In the genomic region with DNA sequence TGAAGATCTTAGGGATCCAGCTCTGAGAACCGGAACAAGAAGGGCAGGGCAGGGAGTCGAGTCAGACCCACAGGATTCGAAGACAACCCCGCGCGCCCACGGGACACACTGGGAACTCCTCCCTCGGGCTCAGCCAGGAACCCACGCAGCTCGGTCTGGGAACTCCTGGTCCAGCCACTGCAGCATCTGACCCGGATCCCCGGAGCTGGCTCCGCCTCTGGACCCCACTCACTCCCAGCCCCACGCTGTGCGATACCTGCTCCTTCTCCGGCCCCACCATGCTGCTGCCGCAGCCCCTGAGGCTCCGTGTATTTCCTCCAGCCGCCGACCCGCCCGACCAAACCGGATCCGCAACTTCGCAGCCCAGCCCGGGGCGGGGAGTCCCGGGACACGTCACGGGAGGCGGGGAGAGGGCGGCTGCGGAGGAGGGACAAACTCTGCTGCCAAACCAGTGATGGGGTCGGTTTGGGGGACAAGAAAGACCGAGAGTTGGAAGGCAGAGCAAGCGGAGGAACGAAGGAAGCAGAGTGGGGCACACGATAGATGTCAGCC, we compare ENCODE assay signal across 8 mouse cellular contexts. TPM values are rescaled to one million over a fixed set of nuclear protein-coding genes. Genes with fewer than 3 reads are reported as not detected.
A peak's percentile ranks its signal among the peaks of the same experiment; 100 is the strongest.
DNase-seq lines count a peak whose midpoint lies in the region; ATAC-seq and TF ChIP-seq lines count a peak whose summit lies in the region.

A gene (minus strand): TSS at position 350 of the 552 bp plus-strand sequence.

- no peaks in the 10 kb centered on the region for H3K27me3 ChIP-seq in embryonic facial prominence, embryonic 12.5 days
- H3K27me3 ChIP-seq in heart, adult 2 months (ENCODE audit: control insufficient read depth, insufficient read depth, low read length) = no peaks in the 10 kb centered on the region
- no peaks in the 10 kb centered on the region for H3K27me3 ChIP-seq in kidney, adult 2 months (replicated peaks; ENCODE audit: control insufficient read depth, insufficient read depth, low read length)
- H3K27me3 ChIP-seq in midbrain, postnatal 0 days (ENCODE audit: insufficient read depth, low read length) = no peaks in the 10 kb centered on the region

- peak within 1 kb of the TSS; percentile 78 for H3K4me2 ChIP-seq in embryonic facial prominence, embryonic 12.5 days (replicated peaks)
- peak within 1 kb of the TSS; percentile 91 for H3K4me2 ChIP-seq in midbrain, postnatal 0 days (ENCODE audit: low read depth, low read length, poor library complexity, severe bottlenecking)

- H3K9ac ChIP-seq in embryonic facial prominence, embryonic 12.5 days = peak within 1 kb of the TSS; percentile 54
- peak within 1 kb of the TSS; percentile 88 for H3K9ac ChIP-seq in heart, adult 2 months (ENCODE audit: low read depth, low read length)
- peak within 1 kb of the TSS; percentile 71 for H3K9ac ChIP-seq in midbrain, postnatal 0 days (replicated peaks; ENCODE audit: low read length, poor library complexity, severe bottlenecking)

- DNase-seq in 3134 (ENCODE audit: extremely low read depth, insufficient read length, low spot score) = peak; percentile 85
- peak; percentile 92 for DNase-seq in adrenal gland, postnatal 10 days
- DNase-seq in heart, adult 2 months = peak; percentile 92 to 96
- peak; percentile 86 for DNase-seq in kidney, adult 2 months
- DNase-seq in liver = peak; percentile 72
- peak; percentile 75 for DNase-seq in midbrain, postnatal 0 days (ENCODE audit: low spot score)
- peak; percentile 68 to 86 for DNase-seq in spleen, postnatal 4 days (ENCODE audit: low spot score in 2 of 2)

- peak within 1 kb of the TSS; percentile 51 for H3K4me3 ChIP-seq in embryonic facial prominence, embryonic 12.5 days
- peak within 1 kb of the TSS; percentile 98 for H3K4me3 ChIP-seq in heart, adult 2 months
- peak within 1 kb of the TSS; percentile 70 for H3K4me3 ChIP-seq in kidney, adult 2 months (ENCODE audit: insufficient read depth, low read depth, low read length)
- H3K4me3 ChIP-seq in midbrain, postnatal 0 days (ENCODE audit: low read depth, low read length) = peak within 1 kb of the TSS; percentile 60

- no peaks in the 10 kb centered on the region for H3K79me2 ChIP-seq in heart, adult 2 months (replicated peaks; ENCODE audit: control insufficient read depth, insufficient read depth, low read length)

- peak; percentile 78 for TF ChIP-seq POLR2A in heart, adult 2 months (IDR thresholded peaks at IDR 0.05; ENCODE audit: insufficient read depth, low read depth, low read length)
- peak; percentile 21 for TF ChIP-seq POLR2A in kidney, adult 2 months (IDR thresholded peaks at IDR 0.05; ENCODE audit: low read depth, low read length)

- 0 out of 2 replicates have a peak, but pooled peaks have one; percentile 16 for TF ChIP-seq EP300 in heart, adult 2 months (IDR thresholded peaks at IDR 0.05; ENCODE audit: insufficient read depth, low read depth, low read length)

- peak within 1 kb of the TSS; percentile 81 for H3K27ac ChIP-seq in embryonic facial prominence, embryonic 12.5 days
- H3K27ac ChIP-seq in heart, adult 2 months = peak within 1 kb of the TSS; percentile 87
- peak within 1 kb of the TSS; percentile 74 for H3K27ac ChIP-seq in kidney, adult 2 months (ENCODE audit: insufficient read depth, low read depth, low read length)
- H3K27ac ChIP-seq in midbrain, postnatal 0 days (ENCODE audit: low read depth, low read length) = peak within 1 kb of the TSS; percentile 80

- H3K36me3 ChIP-seq in embryonic facial prominence, embryonic 12.5 days = no peaks in the 10 kb centered on the region
- H3K36me3 ChIP-seq in heart, adult 2 months (ENCODE audit: control insufficient read depth, insufficient read depth, low read length) = no peaks in the 10 kb centered on the region
- H3K36me3 ChIP-seq in kidney, adult 2 months (ENCODE audit: control insufficient read depth, insufficient read depth, low read length) = no peaks in the 10 kb centered on the region
- no peaks in the 10 kb centered on the region for H3K36me3 ChIP-seq in midbrain, postnatal 0 days (ENCODE audit: insufficient read depth, low read length)

- H3K9me3 ChIP-seq in embryonic facial prominence, embryonic 12.5 days = no peaks in the 10 kb centered on the region
- no peaks in the 10 kb centered on the region for H3K9me3 ChIP-seq in midbrain, postnatal 0 days (ENCODE audit: low read length)

- intact Hi-C loops in heart, adult 2 months (cut with DNase I) = no loop called here

- WGBS in embryonic facial prominence, embryonic 12.5 days = 1% methylated on average over 38 of the region's 38 CpGs
- under 1% methylated on average over 38 of the region's 38 CpGs for WGBS in heart, adult 2 months
- under 1% methylated on average over 38 of the region's 38 CpGs for WGBS in kidney, adult 2 months
- WGBS in midbrain, postnatal 0 days = 1% methylated on average over 38 of the region's 38 CpGs

- TF ChIP-seq CTCF in heart, adult 2 months (IDR thresholded peaks at IDR 0.05) = no peak
- no peak for TF ChIP-seq CTCF in kidney, adult 2 months (conservative IDR thresholded peaks at IDR 0.05; ENCODE audit: insufficient read depth, insufficient read length, low read depth, low read length)
- no peak for TF ChIP-seq CTCF in midbrain, postnatal 0 days (IDR thresholded peaks at IDR 0.05)

- peak; percentile 68 for ATAC-seq in embryonic facial prominence, embryonic 12.5 days (ENCODE audit: insufficient number of reproducible peaks, insufficient read depth, low FRiP score, low TSS enrichment)
- ATAC-seq in midbrain, postnatal 0 days (ENCODE audit: low FRiP score) = peak; percentile 68

- H3K4me1 ChIP-seq in embryonic facial prominence, embryonic 12.5 days = peaks cover 29% of the 10 kb centered on the region
- peaks cover 1% of the 10 kb centered on the region; the same call in 1 of the 2 replicates for H3K4me1 ChIP-seq in heart, adult 2 months (ENCODE audit: control insufficient read depth, insufficient read depth, low read length)
- H3K4me1 ChIP-seq in kidney, adult 2 months (ENCODE audit: control insufficient read depth, insufficient read depth, low read length) = 0 out of 2 replicates have a peak, but pooled peaks cover 5% of the 10 kb centered on the region
- no peaks in the 10 kb centered on the region for H3K4me1 ChIP-seq in midbrain, postnatal 0 days (ENCODE audit: insufficient read depth, low read length)

RNA-seq across cellular contexts. Expression of the gene that starts here (rescaled TPM):
- total RNA-seq in adrenal gland, postnatal 10 days (2021) = 10 to 100 TPM; 15.9 to 26.8 TPM
- polyA plus RNA-seq in embryonic facial prominence, embryonic 12.5 days (2016; fragmentation: Nextera tagmentation; extraction: Ambion mirVana) = 16.1 and 18.5 TPM in 2 replicates
- total RNA-seq in heart, adult 2 months (2021) = 10 to 100 TPM; 21.0 to 21.4 TPM
- polyA plus RNA-seq in heart, adult 2 months (2012; rRNA removed) = 38.7 and 40.9 TPM in 2 replicates
- polyA plus RNA-seq in kidney, adult 2 months (2012; rRNA removed) = 17.9 and 18.2 TPM in 2 replicates
- total RNA-seq in midbrain, postnatal 0 days (2014; rRNA removed) = 22.6 and 35.4 TPM in 2 replicates
- 10.4 and 10.7 TPM in 2 replicates for polyA plus RNA-seq in midbrain, postnatal 0 days (2015; fragmentation: Nextera tagmentation; extraction: Ambion mirVana)

Comparison
In these comparisons a context has a peak if more than half of its experiments do, and no peak if none do; other contexts are left out.
1. Peak in every context shown above with its lines: DNase-seq, ATAC-seq, H3K4me3 ChIP-seq and H3K27ac ChIP-seq.